Mouse (Mus musculus) bone marrow, adult 2 months (tissue): Measurements from ENCODE around the gene Grxcr1. TPM values are rescaled to one million over a fixed set of nuclear protein-coding genes. Genes with fewer than 3 reads are reported as not detected.

Source experiments
- H3K27ac ChIP-seq: fragments of 200-500 bp; 2 replicates; pipeline ENCODE4 v1.5.1; 2012; ENCODE audit warnings: low read depth, mild to moderate bottlenecking, control low read depth, inconsistent platforms, low read length; ENCODE audit not compliant: control insufficient read depth, poor library complexity, insufficient read depth
- H3K4me1 ChIP-seq: fragments of 200-500 bp; 2 replicates; pipeline ENCODE4 v1.6.1; 2011; ENCODE audit warnings: low read length; ENCODE audit not compliant: control insufficient read depth, insufficient read depth
- H3K4me3 ChIP-seq: fragments of 200-500 bp; replicated peaks from 2 replicates; pipeline ENCODE3; 2011; ENCODE audit warnings: mild to moderate bottlenecking, low read depth, low read length, control low read depth; ENCODE audit not compliant: control insufficient read depth
- CTCF ChIP-seq: fragments of 200-500 bp; IDR thresholded peaks from 2 replicates; pipeline ENCODE4 v1.5.1; 2011; ENCODE audit warnings: low read length, control low read depth; ENCODE audit not compliant: control insufficient read depth, insufficient read depth
- POLR2A ChIP-seq: fragments of 200-500 bp; IDR thresholded peaks from 2 replicates; pipeline ENCODE4 v1.6.1; 2011; ENCODE audit warnings: low read depth, mild to moderate bottlenecking, control low read depth, low read length, borderline replicate concordance; ENCODE audit not compliant: control insufficient read depth
- WGBS: fragments of 180-500 bp; shearing (Covaris S2); methylation state at CpG from one replicate; pipeline ENCODE4 v1.1.7; 2018; 5-methylcytosine and 5-hydroxymethylcytosine counted together
- polyA plus RNA-seq: library from polyadenylated mRNA; stranded (reverse); fragments of >200 nt; gene quantifications from 2 replicates; pipeline ENCODE4 v1.2.4, GENCODE M21; 2011; ENCODE audit warnings: low replicate concordance; ENCODE audit not compliant: missing spikeins, insufficient read depth, insufficient read length

Gene Grxcr1
- polyA plus RNA-seq, result not detected in 2 replicates

DNA sequence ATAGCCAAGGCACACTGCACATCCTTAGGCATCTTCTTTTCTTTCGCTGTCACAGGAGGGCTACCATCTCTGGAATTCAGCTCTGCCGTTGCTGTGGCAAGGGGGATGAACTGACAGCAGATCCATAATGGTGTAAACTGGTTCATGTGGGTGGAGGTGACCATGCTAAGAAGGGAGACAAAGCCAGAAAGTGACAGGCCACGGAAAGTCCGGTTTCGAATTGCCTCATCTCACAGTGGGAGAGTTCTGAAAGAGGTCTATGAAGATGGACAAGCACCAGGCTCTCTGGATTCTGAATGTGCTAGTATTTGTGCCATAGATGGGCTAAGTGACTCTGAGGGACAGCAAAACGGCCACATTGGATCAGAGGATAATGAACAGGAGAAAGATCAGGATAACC lies at the start of gene Grxcr1:
Gene Grxcr1, plus strand, starts transcription at position 92 of the 400 bp plus-strand sequence.
- TF ChIP-seq POLR2A, result no peak
- TF ChIP-seq CTCF, result no peak
- Histone ChIP-seq H3K4me3 (no peak within 1 kb of the TSS), H3K4me1 (no peaks in the 10 kb centered on the region), H3K27ac (no peak within 1 kb of the TSS)
- 82% methylated on average over 6 of the region's 6 CpGs for WGBS

- Histone ChIP-seq H3K4me1 (no peaks in the 10 kb centered on the region), H3K4me3 (no peak overlapping the region), H3K27ac (no peak overlapping the region)
- WGBS, result 27% methylated on average over 3 of the region's 3 CpGs
- TF ChIP-seq POLR2A (no peak), CTCF (no peak)
Observed at GRCm38 (mm10) chr5:67981946-67982526, 49.6 kb upstream of the Grxcr1 start.

DNA sequence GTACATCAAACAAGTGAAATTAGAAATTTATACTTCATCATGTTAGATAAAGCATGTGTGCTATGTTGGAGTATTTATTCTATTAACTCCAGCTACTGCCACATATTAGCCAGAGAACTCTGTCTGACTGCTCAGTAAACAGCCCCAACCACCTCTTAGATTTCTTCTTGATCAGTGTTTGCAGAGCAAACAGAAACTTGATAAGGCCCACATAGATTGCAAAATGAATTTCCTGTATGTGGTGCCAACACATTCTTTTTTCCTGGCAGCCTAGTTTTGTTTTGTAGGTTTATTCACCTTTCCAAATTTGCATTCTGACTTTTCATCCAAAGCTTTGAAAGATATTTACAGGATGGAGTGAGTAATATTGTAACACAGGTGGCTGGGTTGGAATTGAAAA lies 41.2 kb upstream of the Grxcr1 start:
- Histone ChIP-seq H3K4me3 (no peak overlapping the region), H3K27ac (no peak overlapping the region), H3K4me1 (no peaks in the 10 kb centered on the region)
- TF ChIP-seq CTCF (no peak), POLR2A (no peak)

- H3K27ac ChIP-seq, result no peak overlapping the region
- H3K4me3 ChIP-seq, result no peak overlapping the region
- 71% methylated on average over 6 of the region's 6 CpGs for WGBS
- TF ChIP-seq POLR2A, result no peak
- no peak for TF ChIP-seq CTCF
- no peaks in the 10 kb centered on the region for H3K4me1 ChIP-seq
Observed at GRCm38 (mm10) chr5:68002611-68003010, 29.0 kb upstream of the Grxcr1 start.

- Histone ChIP-seq H3K4me1 (no peaks in the 10 kb centered on the region), H3K4me3 (no peak overlapping the region), H3K27ac (no peak overlapping the region)
- 91% methylated on average over 2 of the region's 2 CpGs for WGBS
- TF ChIP-seq CTCF, result no peak
- TF ChIP-seq POLR2A, result no peak
Observed at GRCm38 (mm10) chr5:68003904-68004303, 27.7 kb upstream of the Grxcr1 start.

- Histone ChIP-seq H3K4me3 (no peak overlapping the region), H3K4me1 (no peaks in the 10 kb centered on the region), H3K27ac (no peak overlapping the region)
- WGBS, result 86% methylated on average over 2 of the region's 2 CpGs
- TF ChIP-seq POLR2A, result no peak
- TF ChIP-seq CTCF, result no peak
Observed at GRCm38 (mm10) chr5:68004419-68004818, 27.2 kb upstream of the Grxcr1 start.

- Histone ChIP-seq H3K4me3 (no peak overlapping the region), H3K27ac (no peak overlapping the region), H3K4me1 (no peaks in the 10 kb centered on the region)
- no peak for TF ChIP-seq POLR2A
- TF ChIP-seq CTCF, result no peak
- WGBS, result 60% methylated on average over 4 of the region's 4 CpGs
Observed at GRCm38 (mm10) chr5:68007074-68007473, 24.6 kb upstream of the Grxcr1 start.

DNA sequence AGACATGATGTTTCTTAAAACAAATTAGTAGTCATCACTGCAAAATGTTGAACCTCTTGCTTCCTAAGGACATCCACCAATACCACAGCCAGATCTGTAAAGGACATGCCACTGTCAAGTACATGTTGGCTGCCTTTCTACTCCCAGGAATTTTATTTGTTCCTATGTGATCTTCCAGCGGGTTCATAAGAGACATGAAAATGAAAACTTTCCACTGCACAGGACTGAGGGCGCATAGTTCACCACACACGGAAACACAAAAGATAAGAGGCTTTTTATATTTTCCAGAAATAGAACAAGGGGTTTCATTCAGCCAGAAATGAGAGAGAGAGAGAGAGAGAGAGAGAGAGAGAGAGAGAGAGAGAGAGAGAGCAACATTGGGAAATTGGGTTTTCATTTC lies 20.1 kb upstream of the Grxcr1 start:
- no peak overlapping the region for H3K4me3 ChIP-seq
- TF ChIP-seq POLR2A, result no peak
- H3K4me1 ChIP-seq, result no peaks in the 10 kb centered on the region
- no peak overlapping the region for H3K27ac ChIP-seq
- 58% methylated on average over 3 of the region's 3 CpGs for WGBS

DNA sequence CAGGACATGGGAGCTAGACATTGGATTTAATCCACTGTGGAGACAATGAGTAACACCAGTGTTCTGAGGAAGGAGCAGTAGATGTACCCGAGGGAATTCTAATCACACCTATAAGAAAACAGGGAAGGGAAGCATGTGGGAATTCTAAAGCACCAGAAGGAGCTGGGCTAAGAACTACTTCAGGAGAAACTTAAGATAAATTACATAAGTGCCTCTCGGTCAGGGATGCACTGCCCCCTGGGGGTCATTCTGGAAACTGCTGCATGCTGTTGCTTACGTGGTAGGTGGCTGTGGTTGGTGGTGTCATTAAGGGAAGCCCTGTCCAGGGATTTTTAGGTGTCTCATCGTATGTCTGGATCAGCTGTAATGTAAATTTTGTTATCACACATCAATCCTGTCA lies 19.0 kb upstream of the Grxcr1 start:
- no peak overlapping the region for H3K27ac ChIP-seq
- TF ChIP-seq POLR2A, result no peak
- peak; percentile 86 for TF ChIP-seq CTCF
- WGBS, result 3% methylated on average over 4 of the region's 4 CpGs
- H3K4me3 ChIP-seq, result no peak overlapping the region
- H3K4me1 ChIP-seq, result no peaks in the 10 kb centered on the region
